Mouse (Mus musculus) cerebellum, adult 8-10 months (tissue): ENCODE results near the gene Mast1.

ENCODE experiments used
- DNase-seq: peaks from one replicate; pipeline ENCODE4 v3.0.0; 2022

Mast1 gene

DNA sequence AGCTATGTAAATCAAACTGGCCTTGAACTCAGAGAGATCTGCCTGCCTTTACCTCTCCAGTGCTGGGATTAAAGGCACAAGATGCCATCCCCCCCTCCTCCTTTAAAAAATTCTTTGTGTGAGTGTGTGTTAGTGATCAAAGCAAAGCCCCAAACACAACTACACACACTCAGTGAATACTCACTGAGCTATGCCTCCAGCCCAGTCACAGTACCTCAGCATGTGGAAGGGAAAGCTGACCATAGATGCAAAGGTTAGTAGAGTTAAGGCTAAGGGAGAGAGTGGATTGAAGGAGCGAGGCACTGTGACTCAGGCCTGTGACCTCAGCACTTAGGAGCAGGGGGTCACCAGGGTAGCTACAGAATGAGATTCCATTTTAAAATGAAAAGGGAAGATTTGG lies 35.9 kb upstream of the Mast1 start:
- DNase-seq, result no peak

DNA sequence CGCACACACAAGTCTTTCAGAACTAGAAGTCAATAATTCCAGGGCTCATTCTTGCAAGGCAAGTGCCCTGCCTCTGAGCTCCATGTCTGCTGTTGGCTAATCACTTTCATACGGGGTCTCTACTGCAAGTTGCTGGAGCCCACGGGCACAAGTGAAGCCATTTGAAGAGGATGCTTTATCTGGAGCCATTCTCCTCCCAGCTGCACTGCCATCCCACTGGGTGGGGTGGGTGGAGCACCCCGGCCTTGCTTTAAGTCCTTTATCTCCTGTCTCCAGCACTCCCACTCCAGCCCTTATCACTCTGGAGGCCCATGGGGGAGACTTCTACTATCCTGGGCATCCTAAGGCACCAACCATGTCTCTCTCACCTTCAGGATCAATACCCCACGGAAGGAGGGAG lies 33.8 kb upstream of the Mast1 start:
- peak; percentile 19 for DNase-seq

DNA sequence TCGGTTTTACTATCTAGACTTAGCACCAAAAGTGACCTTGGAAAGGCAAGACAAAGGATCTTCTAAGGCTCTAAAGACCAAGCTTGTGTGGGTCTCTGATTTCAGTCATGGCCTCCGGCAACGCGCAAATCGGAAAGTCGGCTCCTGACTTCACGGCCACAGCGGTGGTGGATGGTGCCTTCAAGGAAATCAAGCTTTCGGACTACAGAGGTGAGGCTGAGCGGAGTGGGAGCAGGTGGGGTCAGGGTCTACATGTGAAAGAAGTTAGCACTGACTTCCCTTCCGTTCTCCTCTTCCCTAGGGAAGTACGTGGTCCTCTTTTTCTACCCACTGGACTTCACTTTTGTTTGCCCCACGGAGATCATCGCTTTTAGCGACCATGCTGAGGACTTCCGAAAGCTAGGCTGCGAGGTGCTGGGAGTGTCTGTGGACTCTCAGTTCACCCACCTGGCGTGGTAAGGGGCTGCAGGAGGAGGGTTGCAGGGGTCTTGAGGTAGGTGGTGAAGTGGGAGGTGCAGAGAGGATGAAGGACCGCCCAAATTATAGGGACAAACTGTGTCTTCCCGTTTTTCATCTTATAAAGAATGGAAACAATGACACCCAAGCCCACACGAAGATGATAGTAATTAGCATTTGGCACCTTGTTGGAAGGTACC lies 33.1 kb upstream of the Mast1 start:
- DNase-seq, result peak; percentile 25

DNA sequence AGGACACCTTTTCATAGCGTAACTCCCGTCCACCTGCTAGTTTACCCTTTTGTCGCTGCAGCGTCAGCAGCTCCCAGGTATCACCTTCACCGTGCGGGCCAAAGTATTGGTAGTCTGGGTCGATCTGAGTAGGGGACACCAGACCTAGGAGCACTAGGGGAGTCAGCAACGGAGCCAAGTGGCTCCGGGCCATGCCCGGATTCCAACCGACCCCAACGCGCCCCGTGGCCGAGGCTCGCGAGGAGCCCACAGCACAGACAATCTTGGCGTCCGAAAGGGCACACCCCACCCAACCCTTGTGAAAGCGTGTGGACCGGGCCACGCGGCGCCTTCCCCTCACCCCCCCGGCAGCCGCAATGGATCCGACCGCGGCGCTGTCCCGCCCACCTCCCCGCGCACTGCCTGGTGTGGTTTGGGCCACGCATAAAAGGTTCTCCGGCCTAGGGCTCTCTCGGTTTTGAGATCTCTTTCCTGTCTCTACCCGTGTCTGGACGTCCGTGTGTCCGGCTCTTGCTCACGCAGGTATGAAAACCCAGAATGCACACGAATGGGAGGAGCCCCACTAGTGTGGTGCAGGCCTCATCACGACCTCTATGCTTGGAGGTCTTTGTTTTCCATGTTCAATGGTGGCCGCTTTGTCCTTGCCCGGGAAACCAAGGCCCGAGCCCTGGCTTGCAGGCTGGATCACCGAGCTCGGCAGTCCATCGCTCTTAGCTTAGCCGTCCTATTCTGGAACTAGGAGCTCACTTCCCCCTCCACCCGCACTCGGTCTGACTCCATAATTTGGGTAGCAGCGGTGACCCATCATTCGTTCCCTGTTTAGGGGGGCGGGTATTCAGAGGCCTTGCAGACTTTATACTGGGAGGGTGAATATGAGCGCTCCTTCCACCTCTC lies 32.3 kb upstream of the Mast1 start, which contains the start of the genes Gm49661, Prdx2 and Rnaseh2a:
Gene Gm49661, minus strand, starts transcription at position 193 of the 894 bp plus-strand sequence.
Gene Prdx2, plus strand, starts transcription at position 347 of the 894 bp plus-strand sequence.
Gene Rnaseh2a, minus strand, starts transcription at position 527 of the 894 bp plus-strand sequence.
- peak; percentile 70 for DNase-seq

DNA sequence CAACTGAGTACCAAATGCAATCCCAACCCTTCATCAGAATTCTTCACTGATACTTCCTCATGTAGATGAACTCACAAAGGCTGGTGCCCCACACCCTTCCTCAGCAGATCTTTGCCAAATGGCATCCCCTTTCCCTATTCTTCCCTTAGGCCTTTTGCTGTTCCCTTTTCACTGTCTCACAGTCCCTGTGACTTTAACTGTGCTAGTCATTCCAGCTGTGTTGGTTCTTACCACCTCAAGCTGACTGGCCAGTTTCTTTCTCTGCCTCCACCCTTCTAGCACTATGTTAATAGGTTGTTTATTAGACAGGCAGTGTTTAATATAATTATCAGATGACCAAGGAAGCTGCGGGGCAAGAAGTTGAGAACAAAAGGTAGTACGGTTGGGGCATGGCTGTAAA lies 31.5 kb upstream of the Mast1 start:
- DNase-seq, result peak; percentile 27

DNA sequence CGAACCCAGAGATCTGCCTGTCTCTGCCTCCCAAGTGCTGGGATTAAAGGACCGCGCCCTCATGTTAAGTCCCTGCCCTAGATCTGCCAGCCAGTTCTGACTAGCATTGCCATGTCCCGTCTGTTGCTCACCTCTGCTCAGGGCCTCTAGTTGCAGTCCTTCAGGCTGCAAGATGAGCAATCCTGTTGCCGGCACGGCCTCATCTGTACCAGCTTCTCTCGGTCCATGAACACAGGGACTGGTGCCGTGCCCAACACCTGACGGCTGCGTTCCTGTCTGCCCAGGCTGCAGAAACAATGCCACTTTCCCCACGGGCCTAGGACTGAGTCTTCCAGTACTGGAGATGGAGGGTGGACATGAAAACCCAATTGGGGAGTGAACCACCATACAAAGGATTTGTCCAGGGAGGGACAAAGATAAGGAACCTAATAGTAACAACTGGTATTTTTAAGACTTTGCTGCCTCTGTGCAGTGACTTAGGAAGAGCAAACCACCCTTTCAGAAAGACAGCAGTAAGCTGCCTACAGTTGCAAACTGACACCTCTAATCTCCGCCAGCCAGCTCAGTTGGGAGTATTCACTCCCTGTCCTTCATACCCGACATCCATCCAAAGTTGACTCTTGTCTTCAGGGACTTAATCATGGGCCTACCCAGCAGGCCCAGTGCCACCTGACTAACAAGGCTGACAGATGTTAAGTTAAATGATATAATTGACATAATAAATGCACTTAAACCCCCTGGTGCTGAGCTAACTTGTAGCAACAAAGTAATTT lies 30.6 kb upstream of the Mast1 start:
- DNase-seq, result no peak

DNA sequence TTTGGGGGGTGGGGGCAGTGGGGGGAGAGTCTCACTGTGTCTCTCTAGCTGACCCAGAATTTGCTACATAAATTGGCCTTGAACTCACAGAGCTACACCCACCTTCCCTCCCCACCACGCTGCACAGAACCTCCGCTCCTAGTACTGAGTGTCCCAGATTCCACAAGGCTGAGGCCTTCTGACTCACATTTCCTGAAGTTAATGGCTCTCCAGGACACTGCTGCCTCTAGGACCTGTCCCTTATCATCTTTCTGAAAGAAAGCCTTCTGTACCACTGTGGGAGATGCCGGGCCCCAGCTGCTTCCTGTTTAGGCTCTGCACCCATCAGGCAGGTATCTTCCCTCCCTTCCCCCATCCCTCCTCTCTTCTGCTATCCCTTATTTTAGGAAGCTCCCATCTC lies 29.4 kb upstream of the Mast1 start:
- peak; percentile 32 for DNase-seq

DNA sequence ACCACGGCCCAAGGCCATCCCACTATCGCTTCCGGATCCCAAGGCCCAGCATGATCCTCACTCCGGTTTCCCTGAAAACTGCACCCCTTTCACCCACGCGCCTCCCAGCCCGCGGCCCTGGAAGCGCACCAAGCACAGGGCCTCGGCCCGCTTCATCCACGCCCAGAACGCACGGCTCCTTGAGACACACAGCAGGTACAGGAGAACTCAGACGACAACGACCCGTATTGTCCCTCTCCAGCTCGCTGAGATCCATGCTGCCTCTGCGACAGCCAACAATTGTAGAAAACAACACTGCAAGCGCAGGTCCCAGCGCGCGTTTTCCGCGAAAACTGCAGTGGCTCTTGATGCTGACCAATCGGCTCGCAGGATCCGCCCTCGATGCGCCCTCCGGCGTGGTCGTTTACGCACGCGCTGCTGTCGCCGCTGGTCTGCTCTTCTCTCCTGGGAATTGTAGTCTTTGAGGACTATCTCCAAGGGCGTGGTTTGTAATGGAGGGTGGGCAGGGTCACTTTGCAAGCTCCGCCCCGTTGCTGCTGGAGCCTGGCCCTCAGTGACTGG lies 28.7 kb upstream of the Mast1 start:
- DNase-seq, result peak; percentile 88

DNA sequence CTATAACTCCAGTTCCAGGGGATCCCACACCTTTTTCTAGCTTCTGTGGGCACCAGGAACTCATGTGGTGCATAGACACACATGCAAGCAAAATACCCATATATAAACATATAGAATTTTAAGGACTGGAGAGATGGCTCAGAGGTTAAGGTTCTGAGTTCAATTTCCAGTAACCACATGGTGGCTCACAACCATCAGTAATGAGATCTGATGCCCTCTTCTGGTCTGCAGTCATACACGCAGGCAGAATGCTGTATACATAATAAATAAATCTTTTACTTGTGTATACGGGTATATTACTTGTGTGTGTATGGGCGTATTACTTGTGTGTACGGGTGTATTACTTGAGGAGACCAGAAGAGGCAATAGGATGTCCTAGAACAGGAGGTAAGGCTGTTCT lies 26.8 kb upstream of the Mast1 start:
- DNase-seq, result no peak

DNA sequence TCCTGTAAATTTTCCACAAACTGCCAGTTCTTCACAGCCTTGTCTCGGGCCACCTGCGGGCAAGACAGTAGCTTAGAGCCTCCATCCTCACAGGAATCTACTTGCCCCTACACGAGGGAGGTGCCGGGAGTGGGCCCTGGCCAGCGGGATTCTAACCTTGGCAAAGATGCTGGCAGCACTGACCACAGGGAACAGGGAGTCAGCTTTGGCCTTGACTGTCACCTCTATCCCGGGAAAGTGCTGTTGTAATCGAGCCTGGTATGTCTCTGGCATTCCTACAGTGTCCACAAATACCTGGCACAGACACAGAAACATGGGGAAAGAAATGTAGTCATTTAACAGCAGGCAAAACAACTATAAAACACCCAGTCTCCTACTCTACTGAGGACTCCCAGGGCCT lies 22.7 kb upstream of the Mast1 start:
- DNase-seq, result no peak

DNA sequence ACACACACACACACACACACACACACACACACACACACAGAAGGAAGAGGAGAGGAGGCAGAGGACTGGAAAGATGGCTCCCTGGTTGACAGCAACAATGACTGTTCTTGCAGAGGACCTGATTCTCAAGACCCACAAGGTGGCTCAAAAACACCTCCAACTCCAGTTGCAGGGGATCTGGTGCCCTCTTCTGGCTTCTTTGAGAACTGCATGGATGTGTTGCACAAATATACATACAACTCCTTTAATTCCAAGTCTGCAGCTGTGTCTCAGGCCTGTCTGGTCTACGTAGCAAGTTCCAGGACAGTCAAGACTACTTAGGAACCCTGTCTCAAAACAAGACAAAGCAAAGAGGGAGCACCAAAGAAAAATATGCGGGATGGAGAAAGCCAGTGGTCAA lies 19.6 kb upstream of the Mast1 start:
- DNase-seq, result peak; percentile 82

DNA sequence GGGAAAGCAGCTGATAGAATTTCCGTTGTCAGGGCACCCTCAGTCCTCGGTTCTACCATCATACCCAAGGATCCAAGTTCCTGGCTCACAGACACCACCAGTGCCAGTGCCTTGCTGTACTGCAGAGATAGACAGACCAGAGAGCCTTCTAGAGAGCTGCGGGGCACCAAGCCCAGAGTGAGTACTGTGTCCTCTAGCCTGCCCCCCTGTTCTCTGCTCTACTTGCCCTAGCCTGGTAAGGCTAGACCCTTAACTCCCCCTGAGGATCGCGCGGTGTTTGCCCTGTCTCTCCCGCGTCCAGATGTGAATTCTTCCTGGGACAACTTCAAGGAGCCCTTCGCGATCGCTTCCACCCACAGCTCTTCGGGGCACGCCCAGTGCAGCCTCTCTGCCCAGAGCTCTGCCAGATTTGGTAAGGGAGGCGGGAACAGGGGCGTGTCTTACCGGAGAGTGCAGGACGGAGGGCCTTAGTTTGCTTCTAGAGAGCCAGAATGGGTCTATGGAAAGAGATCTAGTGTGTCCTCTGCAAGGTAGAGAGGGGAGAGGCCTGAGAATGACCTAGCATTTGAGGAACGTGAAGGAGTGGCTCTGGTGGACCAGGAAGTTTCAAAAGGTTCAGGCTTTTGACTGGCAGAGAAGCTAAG lies 15.6 kb upstream of the Mast1 start:
- DNase-seq, result no peak

DNA sequence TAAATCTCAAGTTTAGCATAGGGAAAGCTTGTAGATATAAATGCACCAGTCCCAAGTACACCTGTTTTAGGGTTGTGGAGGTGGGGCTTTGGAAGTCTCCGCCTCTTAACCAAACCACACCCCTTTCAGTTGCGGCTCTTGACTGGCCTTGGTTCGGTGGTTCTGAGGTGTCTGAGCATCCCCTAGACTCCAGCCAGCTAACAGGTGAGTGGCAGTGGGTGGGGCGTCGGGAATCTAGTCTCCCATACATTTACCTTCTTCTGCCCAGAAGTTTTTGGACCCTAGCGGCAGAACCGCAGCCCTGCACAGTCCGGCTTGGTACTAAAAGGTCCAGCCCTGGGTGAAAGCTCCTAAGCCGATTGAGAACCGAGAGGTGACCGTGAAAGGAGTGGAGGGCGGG lies 12.6 kb upstream of the Mast1 start:
- no peak for DNase-seq

DNA sequence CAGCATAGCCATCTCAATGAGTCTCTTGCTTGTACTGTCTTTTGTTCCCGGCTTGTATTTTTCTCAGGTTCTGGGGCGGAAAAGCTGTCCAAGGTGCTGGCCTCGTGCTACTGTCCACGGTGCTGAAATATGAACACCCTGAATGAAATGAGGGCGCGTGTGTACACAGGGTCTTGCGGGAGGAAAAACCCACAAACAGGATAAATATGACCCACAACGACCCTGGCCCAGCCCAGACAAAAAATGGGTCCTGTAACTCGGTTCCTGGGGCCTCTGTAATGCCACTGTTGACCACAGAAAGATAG lies 10.0 kb upstream of the Mast1 start:
- DNase-seq, result no peak

DNA sequence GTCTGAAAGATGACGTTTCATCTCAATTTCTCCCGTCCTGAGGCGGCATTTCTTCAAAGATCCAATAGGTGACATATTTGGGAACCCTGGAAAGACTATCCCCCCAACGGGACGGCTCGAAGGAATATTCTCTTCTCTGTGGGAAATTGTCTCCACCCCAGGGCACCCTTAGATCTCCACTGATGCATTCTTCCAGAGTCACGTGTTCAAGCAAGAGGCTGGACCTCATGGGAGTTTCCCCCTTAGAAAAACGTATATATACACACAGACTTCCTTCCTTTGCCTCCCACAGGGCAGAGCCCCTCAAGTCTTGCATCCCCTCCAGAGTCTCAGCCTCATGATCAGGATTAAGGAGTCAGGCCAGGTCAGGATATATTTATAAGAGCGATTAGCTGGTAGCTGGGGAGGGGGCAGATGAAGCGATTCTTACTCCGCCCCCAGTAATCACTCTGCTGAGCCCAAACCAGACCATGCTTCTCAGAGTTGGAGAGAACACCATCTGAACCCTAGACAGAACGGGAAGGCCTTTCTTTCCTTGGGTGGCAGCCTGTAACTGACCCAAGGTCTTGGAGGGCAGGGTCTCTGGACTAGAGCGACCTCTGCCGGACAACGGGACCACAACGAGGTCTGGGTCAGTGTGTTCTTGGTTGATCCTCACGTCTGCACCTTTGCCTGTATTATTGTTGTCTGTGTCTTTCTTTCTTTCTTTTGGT lies 9.5 kb upstream of the Mast1 start, which contains the start of gene Rtbdn:
Gene Rtbdn, plus strand, starts transcription at position 464 of the 713 bp plus-strand sequence.
- DNase-seq, result peak; percentile 74

DNA sequence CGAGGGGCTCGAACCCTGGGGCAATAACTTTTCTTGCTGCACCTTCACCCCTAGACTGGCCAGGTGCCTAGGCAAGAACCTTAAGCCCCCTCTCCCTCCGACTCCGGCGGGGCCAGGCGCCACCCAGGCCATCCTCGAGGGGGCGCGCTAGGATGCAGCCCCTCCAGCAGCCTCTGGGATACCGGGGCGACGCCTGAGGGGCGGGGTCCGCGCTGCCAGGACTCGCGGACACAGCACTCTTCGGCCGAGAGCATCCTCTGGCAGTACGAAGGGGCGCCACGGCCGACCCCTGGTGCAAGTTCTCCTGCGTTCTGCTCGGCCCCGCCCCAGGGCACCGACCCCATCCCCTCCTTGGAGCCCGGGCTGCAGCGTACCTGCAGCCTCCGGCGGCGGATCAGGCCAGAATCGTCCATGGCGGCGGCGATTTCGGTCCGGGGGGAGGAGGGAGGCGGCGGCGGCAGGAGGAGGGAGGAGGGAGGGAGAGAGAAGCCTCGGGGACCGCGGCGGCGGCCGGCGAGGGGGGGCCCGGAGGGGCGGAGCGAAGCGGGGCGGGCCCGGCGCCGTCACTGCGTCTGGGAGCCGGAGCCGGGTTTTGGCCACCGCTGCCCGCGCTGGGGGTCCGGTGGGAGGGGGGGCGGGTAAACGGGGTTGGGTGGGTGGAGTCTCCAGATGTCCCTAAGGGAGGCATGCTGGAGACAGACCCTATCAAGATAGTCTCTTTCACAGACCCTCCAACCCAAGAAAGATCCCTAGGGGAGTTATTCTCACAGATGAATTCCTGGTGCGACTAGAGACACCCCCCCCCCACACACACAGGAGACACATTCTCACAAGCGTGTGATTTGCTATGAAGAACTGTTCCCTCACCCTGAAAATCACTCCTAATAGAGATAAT lies 8.7 kb upstream of the Mast1 start:
- peak; percentile 77 for DNase-seq

DNA sequence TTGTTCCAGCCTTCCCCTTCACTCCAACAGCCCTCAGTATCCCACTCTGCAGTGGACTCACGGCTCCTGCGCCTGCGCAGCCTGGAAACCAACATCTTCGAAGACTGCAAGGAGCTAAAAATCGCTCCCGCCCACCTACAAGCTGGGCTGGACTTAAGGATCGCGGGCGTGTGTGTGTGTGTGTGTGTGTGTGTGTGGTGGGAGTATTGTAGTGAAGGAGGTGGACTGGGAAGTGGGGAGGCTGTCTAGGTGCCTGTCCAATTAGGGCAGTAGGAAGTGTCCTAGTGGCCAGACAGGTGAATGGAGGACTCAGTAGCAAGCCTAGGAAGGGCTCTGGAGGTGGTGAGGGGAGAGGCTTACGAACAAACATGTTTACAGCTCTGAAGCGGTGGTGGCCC lies 8.1 kb upstream of the Mast1 start:
- peak; percentile 47 for DNase-seq

DNA sequence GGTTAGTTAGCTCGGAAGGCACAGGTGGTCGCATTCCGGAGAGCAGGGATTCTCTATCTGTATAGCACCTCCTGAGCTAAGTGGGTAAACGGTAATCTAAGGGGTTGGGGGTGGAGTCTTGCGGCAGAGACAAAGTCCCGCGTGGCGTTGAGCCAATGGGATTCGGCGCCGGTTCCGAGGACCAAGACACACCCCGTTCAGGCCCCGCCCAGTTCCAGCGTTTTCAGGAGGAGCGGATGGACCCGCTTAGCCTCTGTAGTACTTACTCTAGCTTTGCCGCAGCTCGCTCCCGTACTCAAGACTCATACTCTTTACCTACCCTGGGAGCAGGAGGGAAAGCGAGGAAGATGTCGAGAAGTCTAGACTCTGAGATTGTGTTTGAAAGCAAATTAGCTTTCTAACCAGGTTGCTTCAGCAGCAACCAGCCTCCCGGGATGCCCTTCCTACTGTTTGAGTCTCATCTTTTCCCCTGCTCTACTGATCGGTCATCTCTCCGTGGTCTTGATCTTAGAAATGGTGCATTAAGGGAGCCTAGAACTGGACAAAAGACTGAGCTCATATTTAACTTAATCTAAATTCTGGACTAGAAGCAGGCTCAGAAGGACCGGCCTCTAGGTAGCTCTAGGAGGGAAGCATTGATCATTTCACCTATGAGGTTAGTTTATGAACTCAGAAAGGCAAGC lies 7.5 kb upstream of the Mast1 start:
- peak; percentile 77 for DNase-seq

DNA sequence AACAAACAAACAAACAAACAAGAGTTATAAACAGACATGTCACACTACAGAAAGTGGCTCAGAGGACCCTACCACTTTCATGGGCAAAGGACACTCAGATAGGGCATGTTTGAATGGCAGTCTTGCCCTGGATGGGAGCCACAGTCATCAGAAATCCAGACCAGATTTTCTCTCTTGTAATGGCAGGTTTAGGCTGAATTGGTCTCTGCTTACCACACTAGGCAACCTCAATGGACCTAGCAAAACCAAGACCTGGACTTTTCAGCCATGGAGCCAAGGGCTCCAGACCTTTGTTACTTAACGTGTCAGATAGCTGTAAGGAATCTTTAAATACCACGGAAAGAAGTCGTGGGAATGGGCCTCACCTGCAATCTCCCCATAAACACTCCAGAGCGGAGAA lies 6.5 kb upstream of the Mast1 start:
- DNase-seq, result no peak
